Mouse (Mus musculus) heart, adult 8-10 months (tissue): ENCODE data around the gene Fam193b. TPM values are rescaled to one million over a fixed set of nuclear protein-coding genes. Genes with fewer than 3 reads are reported as not detected.
"Not testable (repeated sequence)": the region's sequence is repeated elsewhere in the genome, so short reads cannot be mapped to it uniquely, and the experiment has no call there.

ENCODE experiments used
- DNase-seq: peaks from one replicate; pipeline ENCODE4 v3.0.0; 2022; ENCODE audit warnings: low spot score
- total RNA-seq, 4 experiments: library from RNA; stranded (reverse); gene quantifications; 2 replicates each; pipeline ENCODE4 v1.2.4; 2022

The Fam193b gene
- total RNA-seq = 10 to 100 TPM; 11.5 to 18.3 (median 13.6) TPM

- DNase-seq = peak; percentile 95
These were observed at the start of gene Fam193b for GRCm38 (mm10) chr13:55571027-55571751. Gene Fam193b, minus strand, starts transcription at chr13:55571120.

GRCm38 (mm10) chr13:55620275-55620674, 49.4 kb upstream of the Fam193b start:
- DNase-seq = no peak

GRCm38 (mm10) chr13:55619328-55619727, 48.4 kb upstream of the Fam193b start:
- DNase-seq = no peak

- DNase-seq = no peak
These were observed 42.6 kb upstream of the Fam193b start for GRCm38 (mm10) chr13:55613471-55613870.

- no peak for DNase-seq
These were observed 41.1 kb upstream of the Fam193b start for GRCm38 (mm10) chr13:55611996-55612395.

GRCm38 (mm10) chr13:55607624-55608006, 36.7 kb upstream of the Fam193b start:
- no peak for DNase-seq

GRCm38 (mm10) chr13:55606899-55607623, 36.1 kb upstream of the Fam193b start:
- DNase-seq = no peak

GRCm38 (mm10) chr13:55604606-55605005, 33.7 kb upstream of the Fam193b start:
- DNase-seq = no peak

- peak; percentile 75 for DNase-seq
These were observed 30.7 kb upstream of the Fam193b start for GRCm38 (mm10) chr13:55601611-55602010.

- no peak for DNase-seq
These were observed 29.7 kb upstream of the Fam193b start for GRCm38 (mm10) chr13:55600657-55601056.

GRCm38 (mm10) chr13:55599566-55600540, 28.9 kb upstream of the Fam193b start, which contains the start of gene B4galt7:
Gene B4galt7, plus strand, starts transcription at chr13:55599896.
- peak; percentile 87 for DNase-seq

GRCm38 (mm10) chr13:55596802-55597201, 25.9 kb upstream of the Fam193b start:
- DNase-seq = no peak

GRCm38 (mm10) chr13:55595375-55595774, 24.5 kb upstream of the Fam193b start:
- peak; percentile 16 for DNase-seq

- DNase-seq = no peak
These were observed 22.4 kb upstream of the Fam193b start for GRCm38 (mm10) chr13:55593254-55593747.

- peak; percentile 95 for DNase-seq
These were observed 21.8 kb upstream of the Fam193b start for GRCm38 (mm10) chr13:55592512-55593253.

GRCm38 (mm10) chr13:55591961-55592490, 21.1 kb upstream of the Fam193b start:
- DNase-seq = no peak

GRCm38 (mm10) chr13:55578086-55578485, 7.2 kb upstream of the Fam193b start:
- DNase-seq = no peak

- not testable (repeated sequence) for DNase-seq
These were observed 6.0 kb upstream of the Fam193b start for GRCm38 (mm10) chr13:55576872-55577271.

GRCm38 (mm10) chr13:55575932-55576331, 5.0 kb upstream of the Fam193b start:
- no peak for DNase-seq

GRCm38 (mm10) chr13:55574321-55574720, 3.4 kb upstream of the Fam193b start:
- no peak for DNase-seq

- DNase-seq = no peak
These were observed 2.5 kb upstream of the Fam193b start, which contains the start of gene Tmed9 for GRCm38 (mm10) chr13:55573432-55573831. Gene Tmed9, plus strand, starts transcription at chr13:55573732.
